Mouse (Mus musculus) heart, postnatal 0 days (tissue): ENCODE measurements around the gene Rnf157.

Source experiments
- CTCF ChIP-seq: IDR thresholded peaks from 2 replicates; pipeline ENCODE4 v1.5.1; 2016; ENCODE audit warnings: antibody characterized with exemption, control low read depth, low read depth
- EP300 ChIP-seq: IDR thresholded peaks from 2 replicates; pipeline ENCODE4 v1.6.1; 2016; ENCODE audit warnings: antibody characterized with exemption, low read depth

- TF ChIP-seq EP300 (no peak), CTCF (no peak)
Observed at GRCm38 (mm10) chr11:116409008-116409407, 3.8 kb downstream of the Rnf157 start.
